Mouse (Mus musculus): Measurements from ENCODE around the gene Grm4.

Grm4 gene

GRCm38 (mm10) chr17:27521303-27521702 is at the start of gene Grm4:
Gene Grm4, minus strand, starts transcription at chr17:27521403.
- DNase-seq, result no peak

GRCm38 (mm10) chr17:27568228-27568627 is 47.0 kb upstream of the Grm4 start:
- DNase-seq, result no peak

GRCm38 (mm10) chr17:27565942-27566267 is 44.7 kb upstream of the Grm4 start:
- DNase-seq, result no peak

GRCm38 (mm10) chr17:27565163-27565941 is 44.1 kb upstream of the Grm4 start, which contains the start of gene AI413582:
Gene AI413582, minus strand, starts transcription at chr17:27565756.
- peak; percentile 97 for DNase-seq

- peak; percentile 40 to 57 for DNase-seq
Observed at GRCm38 (mm10) chr17:27564391-27565162, 43.4 kb upstream of the Grm4 start.

GRCm38 (mm10) chr17:27563771-27564244 is 42.6 kb upstream of the Grm4 start:
- peak in 1 of 2 experiments; percentile 27 for DNase-seq

- peak in 1 of 2 experiments; percentile 27 for DNase-seq
Observed at GRCm38 (mm10) chr17:27561809-27562526, 40.8 kb upstream of the Grm4 start.

GRCm38 (mm10) chr17:27560926-27561480 is 39.8 kb upstream of the Grm4 start:
- no peak for DNase-seq

GRCm38 (mm10) chr17:27559596-27559995 is 38.4 kb upstream of the Grm4 start:
- DNase-seq, result peak in 1 of 2 experiments; percentile 13

- DNase-seq, result no peak
Observed at GRCm38 (mm10) chr17:27558845-27559244, 37.6 kb upstream of the Grm4 start.

GRCm38 (mm10) chr17:27557927-27558661 is 36.9 kb upstream of the Grm4 start:
- peak in 1 of 2 experiments; percentile 27 for DNase-seq

GRCm38 (mm10) chr17:27557181-27557926 is 36.2 kb upstream of the Grm4 start:
- DNase-seq, result peak; percentile 91 to 95

GRCm38 (mm10) chr17:27556315-27557011 is 35.3 kb upstream of the Grm4 start, which contains the start of gene Hmga1:
Gene Hmga1, plus strand, starts transcription at chr17:27556497.
- peak; percentile 93 to 94 for DNase-seq

GRCm38 (mm10) chr17:27555512-27556172 is 34.4 kb upstream of the Grm4 start:
- DNase-seq, result peak; percentile 80 to 88

GRCm38 (mm10) chr17:27555075-27555511 is 33.9 kb upstream of the Grm4 start:
- peak; percentile 83 to 87 for DNase-seq

GRCm38 (mm10) chr17:27554062-27554960 is 33.1 kb upstream of the Grm4 start:
- peak in 1 of 2 experiments; percentile 11 for DNase-seq

GRCm38 (mm10) chr17:27552215-27553201 is 31.3 kb upstream of the Grm4 start:
- DNase-seq, result no peak
